Mouse (Mus musculus) cerebellum, postnatal 14 days (tissue): Measurements from ENCODE around the gene Mettl27.

Experiments
- DNase-seq, 2 experiments: peaks; one replicate each; pipeline ENCODE4 v3.0.0; 2021; ENCODE audit warnings: mixed read lengths in 2 of 2

The Mettl27 gene

GRCm38 (mm10) chr5:134932179-134932902, at the start of gene Mettl27:
Mettl27 (plus strand) TSS chr5:134932368.
- peak; percentile 88 for DNase-seq

- peak; percentile 64 to 66 for DNase-seq
These were observed 49.1 kb upstream of the Mettl27 start for GRCm38 (mm10) chr5:134883077-134883476.

GRCm38 (mm10) chr5:134887447-134888335, 44.5 kb upstream of the Mettl27 start:
- no peak for DNase-seq

- DNase-seq, result no peak
These were observed 43.7 kb upstream of the Mettl27 start for GRCm38 (mm10) chr5:134888505-134888904.

- peak in 1 of 2 experiments; percentile 20 for DNase-seq
These were observed 41.5 kb upstream of the Mettl27 start for GRCm38 (mm10) chr5:134890601-134891054.

GRCm38 (mm10) chr5:134891552-134891951, 40.6 kb upstream of the Mettl27 start:
- no peak for DNase-seq

GRCm38 (mm10) chr5:134892717-134893116, 39.5 kb upstream of the Mettl27 start:
- no peak for DNase-seq

- no peak for DNase-seq
These were observed 36.9 kb upstream of the Mettl27 start for GRCm38 (mm10) chr5:134895291-134895690.

- DNase-seq, result no peak
These were observed 35.2 kb upstream of the Mettl27 start for GRCm38 (mm10) chr5:134896965-134897364.

GRCm38 (mm10) chr5:134897596-134897995, 34.6 kb upstream of the Mettl27 start:
- no peak for DNase-seq

GRCm38 (mm10) chr5:134901012-134901643, 31.0 kb upstream of the Mettl27 start:
- DNase-seq, result peak; percentile 65

- DNase-seq, result peak; percentile 14 to 35
These were observed 30.5 kb upstream of the Mettl27 start for GRCm38 (mm10) chr5:134901644-134902027.

- DNase-seq, result peak in 1 of 2 experiments; percentile 23
These were observed 25.5 kb upstream of the Mettl27 start, which contains the start of gene Tmem270 for GRCm38 (mm10) chr5:134906633-134907032. Tmem270 (minus strand) TSS chr5:134906733.

- DNase-seq, result peak; percentile 98 to 99
These were observed 25.0 kb upstream of the Mettl27 start for GRCm38 (mm10) chr5:134907135-134907534.

GRCm38 (mm10) chr5:134911901-134912300, 20.3 kb upstream of the Mettl27 start:
- DNase-seq, result no peak

- DNase-seq, result no peak
These were observed 18.8 kb upstream of the Mettl27 start for GRCm38 (mm10) chr5:134913352-134913751.

GRCm38 (mm10) chr5:134913753-134914152, 18.4 kb upstream of the Mettl27 start:
- DNase-seq, result no peak

- DNase-seq, result no peak
These were observed 17.7 kb upstream of the Mettl27 start for GRCm38 (mm10) chr5:134914510-134914909.

- no peak for DNase-seq
These were observed 16.9 kb upstream of the Mettl27 start, which contains the start of gene Cldn13 for GRCm38 (mm10) chr5:134915311-134915710. Cldn13 (minus strand) TSS chr5:134915526.

- peak; percentile 50 to 85 for DNase-seq
These were observed 13.9 kb upstream of the Mettl27 start for GRCm38 (mm10) chr5:134918071-134918832.

- peak in 1 of 2 experiments; percentile 40 for DNase-seq
These were observed 13.1 kb upstream of the Mettl27 start for GRCm38 (mm10) chr5:134919097-134919496.

GRCm38 (mm10) chr5:134920106-134920687, 12.0 kb upstream of the Mettl27 start:
- peak; percentile 69 to 83 for DNase-seq
